Mouse (Mus musculus): ENCODE data around the gene Mybbp1a. TPM values are rescaled to one million over a fixed set of nuclear protein-coding genes. Genes with fewer than 3 reads are reported as not detected.
A peak's percentile ranks its signal among the peaks of the same experiment; 100 is the strongest.

The Mybbp1a gene
- polyA plus RNA-seq, 1 experiment, result 124 TPM

DNA sequence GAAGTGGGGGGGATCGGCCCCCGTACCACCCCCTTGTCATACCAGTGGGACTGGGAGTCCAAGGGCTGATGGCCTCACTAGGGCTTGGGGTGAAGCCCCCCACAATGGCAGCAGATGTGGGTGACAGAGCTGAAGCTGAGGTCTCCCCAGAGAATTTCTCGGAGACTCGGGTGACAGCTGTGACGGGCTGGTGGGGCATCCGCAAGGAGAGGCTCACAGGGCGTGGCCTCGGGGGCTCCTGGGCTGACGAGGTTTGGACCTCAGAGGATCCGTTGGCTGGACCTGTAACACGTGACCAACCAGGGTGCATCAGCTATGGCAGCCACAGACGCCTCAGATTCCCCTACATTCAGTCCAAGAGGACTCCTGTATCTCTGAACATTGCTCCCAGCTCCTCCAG lies 38.2 kb upstream of the Mybbp1a start:
- Histone ChIP-seq H3K4me3 (ENCODE audit: insufficient read depth, low read length) (no peak overlapping the region), H3K4me1 (ENCODE audit: control insufficient read depth, insufficient read depth, low read length) (no peaks in the 10 kb centered on the region), H3K27ac (ENCODE audit: insufficient read depth, low read length) (no peak overlapping the region)
- no peak for TF ChIP-seq POLR2A (IDR thresholded peaks at IDR 0.05; ENCODE audit: low read depth, low read length)
- TF ChIP-seq CTCF (IDR thresholded peaks at IDR 0.05; ENCODE audit: borderline replicate concordance, insufficient read depth, low read length), result no peak

DNA sequence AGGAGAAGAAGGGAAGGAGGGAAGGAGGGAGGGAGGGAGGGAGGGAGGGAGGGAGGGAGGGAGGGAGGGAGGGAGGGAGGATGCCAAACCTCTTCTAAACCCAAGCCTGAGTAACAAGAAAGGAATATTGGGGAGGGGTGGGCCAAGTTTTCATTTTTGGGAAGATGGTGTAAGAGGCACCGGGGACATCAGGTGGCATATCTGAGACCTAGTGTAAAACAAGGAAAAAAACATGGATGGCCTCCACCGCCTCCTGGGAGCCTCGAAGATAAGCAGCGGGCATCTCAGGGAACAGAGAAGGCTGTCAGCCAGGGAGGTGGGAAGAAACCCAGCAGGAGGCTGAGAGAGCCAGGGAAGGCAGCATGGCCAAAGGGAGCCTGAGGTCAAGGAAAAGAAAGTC lies 35.6 kb upstream of the Mybbp1a start:
- TF ChIP-seq POLR2A (IDR thresholded peaks at IDR 0.05; ENCODE audit: low read depth, low read length), result no peak
- no peak for TF ChIP-seq CTCF (IDR thresholded peaks at IDR 0.05; ENCODE audit: borderline replicate concordance, insufficient read depth, low read length)
- Histone ChIP-seq H3K4me3 (ENCODE audit: insufficient read depth, low read length) (no peak overlapping the region), H3K27ac (ENCODE audit: insufficient read depth, low read length) (no peak overlapping the region), H3K4me1 (ENCODE audit: control insufficient read depth, insufficient read depth, low read length) (no peaks in the 10 kb centered on the region)

DNA sequence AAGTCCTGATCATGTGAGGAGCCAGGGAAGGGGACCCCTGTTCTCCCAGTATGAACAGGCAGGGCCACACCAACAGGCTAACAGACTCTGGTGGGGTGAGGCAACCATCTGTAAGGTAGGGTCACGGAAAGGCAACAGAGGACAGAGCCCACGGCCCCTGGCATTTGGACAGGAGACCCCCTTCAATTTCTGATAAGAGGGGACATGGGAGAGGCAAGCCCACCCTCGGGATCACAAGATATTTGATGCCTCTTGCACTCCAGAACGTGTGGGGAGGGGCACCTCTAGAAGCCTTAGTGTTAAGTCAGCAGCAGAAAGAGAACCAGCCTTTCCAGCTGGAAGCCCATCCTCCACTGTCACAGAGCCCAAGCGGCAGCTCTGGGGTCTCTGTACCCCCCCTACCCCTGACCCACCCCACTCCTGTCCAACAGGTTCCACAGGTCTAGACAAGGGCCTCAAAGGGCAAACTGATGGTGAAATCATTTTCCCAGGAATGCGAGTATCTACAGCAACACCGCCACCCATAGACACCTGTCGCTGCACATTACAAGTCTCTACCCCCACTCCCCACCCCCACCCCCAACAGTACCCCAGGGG lies 35.0 kb upstream of the Mybbp1a start:
- peaks cover 5% of the 10 kb centered on the region; the same call in 1 of the 2 replicates for H3K4me1 ChIP-seq (ENCODE audit: control insufficient read depth, insufficient read depth, low read length)
- no peak overlapping the region for H3K4me3 ChIP-seq (ENCODE audit: insufficient read depth, low read length)
- H3K27ac ChIP-seq (ENCODE audit: insufficient read depth, low read length), result no peak overlapping the region
- TF ChIP-seq POLR2A (IDR thresholded peaks at IDR 0.05; ENCODE audit: low read depth, low read length) (no peak), CTCF (IDR thresholded peaks at IDR 0.05; ENCODE audit: borderline replicate concordance, insufficient read depth, low read length) (no peak)

DNA sequence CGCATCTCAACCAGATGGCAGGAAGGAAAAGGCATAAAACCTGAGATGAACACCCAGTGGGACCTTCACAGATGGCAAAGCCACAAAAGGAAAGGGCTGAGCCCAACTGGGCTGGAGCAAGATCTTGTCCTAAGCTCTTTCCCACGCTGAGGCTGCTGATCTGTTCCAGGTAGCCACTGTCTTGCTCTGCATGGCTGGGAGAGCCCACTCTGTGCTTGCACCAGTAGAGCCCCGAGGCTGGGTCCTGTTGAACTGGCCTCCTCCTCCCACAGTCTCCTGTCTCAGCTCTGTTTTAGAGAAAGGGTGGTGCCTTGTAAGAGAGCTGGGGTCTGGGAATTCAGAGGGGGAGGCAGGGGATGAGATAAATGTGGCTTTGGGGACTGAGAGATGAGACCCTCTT lies 34.1 kb upstream of the Mybbp1a start:
- no peak for TF ChIP-seq CTCF (IDR thresholded peaks at IDR 0.05; ENCODE audit: borderline replicate concordance, insufficient read depth, low read length)
- no peak for TF ChIP-seq POLR2A (IDR thresholded peaks at IDR 0.05; ENCODE audit: low read depth, low read length)
- Histone ChIP-seq H3K4me1 (ENCODE audit: control insufficient read depth, insufficient read depth, low read length) (peaks cover 5% of the 10 kb centered on the region; the same call in 1 of the 2 replicates), H3K27ac (ENCODE audit: insufficient read depth, low read length) (no peak overlapping the region), H3K4me3 (ENCODE audit: insufficient read depth, low read length) (no peak overlapping the region)

DNA sequence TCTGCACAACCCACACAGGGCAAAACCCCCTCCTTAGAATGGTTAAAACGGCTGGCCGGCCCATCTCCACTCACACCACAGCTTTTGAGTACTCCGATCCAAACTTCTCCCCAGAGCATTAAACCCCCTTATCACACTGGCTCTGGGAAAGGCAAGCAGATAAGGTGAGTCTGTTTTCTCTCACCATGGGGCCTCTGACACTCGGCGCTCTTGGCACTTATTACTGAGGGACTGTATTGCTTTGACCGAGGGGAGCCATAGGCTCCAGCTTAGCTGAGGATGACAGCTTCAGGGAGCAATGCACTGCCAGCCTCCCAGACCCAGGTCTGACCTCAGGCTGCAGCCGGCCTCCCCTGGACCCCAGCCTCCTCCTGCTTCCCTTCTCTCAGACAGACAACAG lies 33.6 kb upstream of the Mybbp1a start:
- TF ChIP-seq CTCF (IDR thresholded peaks at IDR 0.05; ENCODE audit: borderline replicate concordance, insufficient read depth, low read length) (no peak), POLR2A (IDR thresholded peaks at IDR 0.05; ENCODE audit: low read depth, low read length) (no peak)
- H3K4me1 ChIP-seq (ENCODE audit: control insufficient read depth, insufficient read depth, low read length), result peaks cover 5% of the 10 kb centered on the region; the same call in 1 of the 2 replicates
- H3K4me3 ChIP-seq (ENCODE audit: insufficient read depth, low read length), result no peak overlapping the region
- H3K27ac ChIP-seq (ENCODE audit: insufficient read depth, low read length), result no peak overlapping the region

DNA sequence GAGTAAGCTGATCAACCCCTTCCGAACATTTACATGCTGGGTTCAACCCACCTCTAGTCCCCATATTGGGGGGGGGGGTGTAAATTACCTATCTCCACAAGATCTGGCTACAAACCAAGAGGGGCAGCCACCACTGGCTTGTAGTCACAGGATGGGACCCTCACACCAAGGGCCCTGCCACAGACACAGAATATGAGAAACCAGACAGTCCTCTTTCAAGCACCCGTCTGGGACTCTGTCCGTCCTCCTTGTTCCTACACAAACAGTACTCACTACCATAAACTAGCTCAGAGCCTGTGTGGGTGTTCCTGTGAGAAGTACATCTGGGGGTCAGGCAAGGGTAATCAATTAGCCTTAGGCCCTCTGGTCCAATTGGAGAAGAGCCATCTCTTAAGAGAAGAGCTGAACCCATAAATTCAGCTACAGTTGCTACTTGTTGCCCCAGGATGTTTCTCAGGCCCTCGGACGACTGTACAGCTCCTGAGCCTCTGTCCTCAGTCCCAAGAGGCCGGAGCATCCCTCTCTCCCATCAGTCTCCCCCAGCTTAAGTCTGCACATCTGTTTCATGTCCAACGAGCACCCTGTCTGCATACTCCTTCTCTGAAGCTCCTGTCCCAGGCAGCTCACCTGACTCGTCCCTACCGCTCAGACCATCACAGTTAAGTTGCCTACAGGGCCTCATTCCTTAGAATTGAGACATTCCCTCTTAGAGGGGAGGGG lies 32.5 kb upstream of the Mybbp1a start:
- TF ChIP-seq CTCF (IDR thresholded peaks at IDR 0.05; ENCODE audit: borderline replicate concordance, insufficient read depth, low read length), result no peak
- no peak for TF ChIP-seq POLR2A (IDR thresholded peaks at IDR 0.05; ENCODE audit: low read depth, low read length)
- no peak overlapping the region for H3K4me3 ChIP-seq (ENCODE audit: insufficient read depth, low read length)
- no peak overlapping the region for H3K27ac ChIP-seq (ENCODE audit: insufficient read depth, low read length)
- H3K4me1 ChIP-seq (ENCODE audit: control insufficient read depth, insufficient read depth, low read length), result peaks cover 5% of the 10 kb centered on the region; the same call in 1 of the 2 replicates

DNA sequence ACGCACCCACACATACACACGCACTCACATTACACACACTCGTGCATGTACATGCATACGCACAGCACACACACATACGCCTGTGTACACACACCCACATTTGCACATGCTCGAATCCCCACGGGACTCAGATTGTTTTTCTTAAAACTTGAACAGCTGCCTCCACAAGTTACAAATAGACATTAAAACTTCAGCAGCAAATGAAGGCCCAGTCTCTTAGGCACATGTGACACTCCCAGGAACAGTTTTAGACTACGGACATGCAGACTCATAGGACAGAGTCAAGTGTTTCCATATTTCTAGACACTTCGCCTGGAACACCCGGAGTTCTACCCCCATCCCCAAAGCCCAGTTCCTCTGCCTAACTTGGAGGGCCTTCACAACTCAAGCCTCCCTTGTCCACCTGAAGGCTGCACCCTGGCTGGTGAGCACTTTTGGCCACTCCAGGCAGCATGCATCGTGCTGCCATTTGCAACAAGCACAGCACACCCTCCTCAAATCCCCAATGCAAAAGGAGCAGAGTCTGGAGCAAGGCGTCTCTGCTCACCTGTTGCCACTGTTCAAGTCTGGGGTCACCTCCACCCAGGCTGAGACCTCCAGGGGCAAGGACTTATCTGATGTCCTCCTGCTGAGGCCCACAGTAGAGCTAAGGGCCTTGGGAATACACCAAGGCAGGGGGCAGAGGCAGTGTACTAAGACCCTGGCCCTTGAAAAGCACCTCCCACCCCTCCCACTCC lies 31.3 kb upstream of the Mybbp1a start:
- H3K4me3 ChIP-seq (ENCODE audit: insufficient read depth, low read length), result no peak overlapping the region
- peaks cover 5% of the 10 kb centered on the region; the same call in 1 of the 2 replicates for H3K4me1 ChIP-seq (ENCODE audit: control insufficient read depth, insufficient read depth, low read length)
- H3K27ac ChIP-seq (ENCODE audit: insufficient read depth, low read length), result no peak overlapping the region
- TF ChIP-seq CTCF (IDR thresholded peaks at IDR 0.05; ENCODE audit: borderline replicate concordance, insufficient read depth, low read length), result no peak
- no peak for TF ChIP-seq POLR2A (IDR thresholded peaks at IDR 0.05; ENCODE audit: low read depth, low read length)

DNA sequence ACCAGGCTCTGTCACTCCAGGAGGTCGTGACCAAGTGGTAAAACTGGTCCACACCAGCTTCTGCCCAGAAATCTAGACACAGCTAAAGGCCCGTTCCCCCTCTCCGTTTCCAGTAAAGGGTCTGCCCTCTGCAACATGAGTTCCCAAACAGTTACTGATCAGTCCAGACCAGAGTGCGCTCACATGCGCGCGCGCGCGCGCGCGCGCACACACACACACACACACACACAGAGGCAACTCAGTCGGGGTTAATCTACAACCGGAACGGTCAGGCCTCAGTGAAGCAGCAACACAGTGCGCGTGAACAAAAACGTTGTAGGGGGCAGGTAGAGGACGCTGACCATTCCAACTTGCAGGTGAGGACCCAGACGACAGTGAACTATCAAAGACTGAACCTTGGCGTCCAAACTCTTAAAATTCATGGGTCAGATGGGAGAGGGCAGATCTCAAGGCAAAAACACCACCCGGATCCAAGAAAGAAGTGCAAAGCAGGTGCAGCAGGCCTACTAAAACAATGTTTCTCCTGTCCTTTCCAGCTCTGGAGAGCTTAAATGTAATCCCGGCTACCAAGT lies 30.5 kb upstream of the Mybbp1a start:
- Histone ChIP-seq H3K4me3 (ENCODE audit: insufficient read depth, low read length) (peak overlapping the region; percentile 11; the same call in 1 of the 2 replicates), H3K4me1 (ENCODE audit: control insufficient read depth, insufficient read depth, low read length) (peaks cover 5% of the 10 kb centered on the region; the same call in 1 of the 2 replicates)

DNA sequence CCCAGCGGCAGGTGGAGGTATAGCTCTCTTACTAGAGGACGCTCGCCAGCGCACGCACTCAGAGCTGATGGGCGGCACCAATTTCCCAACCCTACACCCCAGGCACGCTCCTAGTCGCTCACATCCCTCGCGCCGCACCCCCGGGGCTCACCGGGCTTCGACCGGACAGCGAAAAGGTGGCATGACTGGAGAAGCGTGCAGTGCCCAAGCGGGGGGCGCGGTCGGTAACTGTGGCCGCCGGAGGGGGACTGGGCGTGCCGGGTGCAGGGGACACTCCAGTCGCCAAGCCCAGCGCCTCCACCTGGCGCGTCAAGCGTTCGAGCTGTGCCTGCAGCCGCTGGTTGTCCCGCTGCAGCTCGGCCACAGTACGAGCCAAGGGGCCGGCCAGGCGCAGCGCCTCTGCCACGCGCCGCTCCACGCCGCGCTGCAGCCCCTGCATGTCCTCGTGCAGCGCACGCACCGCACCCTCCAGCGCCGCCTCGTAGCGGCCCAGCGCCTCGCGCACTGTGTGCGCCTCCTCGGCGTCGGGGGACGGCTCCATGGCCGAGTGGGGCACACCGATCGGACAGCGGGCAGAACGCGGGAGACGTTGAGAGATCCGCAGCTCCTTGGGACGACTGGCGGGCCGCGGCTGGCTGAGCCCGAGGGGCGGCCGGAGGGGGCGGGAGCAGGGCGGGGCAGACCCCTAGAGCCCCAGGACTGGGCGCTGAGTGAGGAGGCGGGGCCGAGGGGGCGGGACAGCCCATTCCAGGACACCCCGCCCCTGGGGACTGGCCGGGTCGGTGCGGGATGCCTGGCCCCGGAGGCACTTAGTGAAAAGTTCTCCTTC lies 29.8 kb upstream of the Mybbp1a start, which contains the start of gene Smtnl2:
Gene Smtnl2, minus strand, starts transcription at position 621 of the 829 bp plus-strand sequence.
- H3K27ac ChIP-seq (ENCODE audit: insufficient read depth, low read length), result no peak within 1 kb of the TSS
- peaks cover 5% of the 10 kb centered on the region; the same call in 1 of the 2 replicates for H3K4me1 ChIP-seq (ENCODE audit: control insufficient read depth, insufficient read depth, low read length)
- peak within 1 kb of the TSS; percentile 53 for H3K4me3 ChIP-seq (ENCODE audit: insufficient read depth, low read length)
- TF ChIP-seq POLR2A (IDR thresholded peaks at IDR 0.05; ENCODE audit: low read depth, low read length), result peak; percentile 33; the same call in 1 of the 2 replicates
- no peak for TF ChIP-seq CTCF (IDR thresholded peaks at IDR 0.05; ENCODE audit: borderline replicate concordance, insufficient read depth, low read length)

More for the DNA sequence above, 30.5 kb upstream of the Mybbp1a start:
- TF ChIP-seq CTCF (IDR thresholded peaks at IDR 0.05; ENCODE audit: borderline replicate concordance, insufficient read depth, low read length), result no peak
- TF ChIP-seq POLR2A (IDR thresholded peaks at IDR 0.05; ENCODE audit: low read depth, low read length), result no peak
- no peak overlapping the region for H3K27ac ChIP-seq (ENCODE audit: insufficient read depth, low read length)
